Mouse (Mus musculus) heart, adult 2 months (tissue): ENCODE data around the gene Cep41.

ENCODE experiments used
- CTCF ChIP-seq: fragments of 200-600 bp; IDR thresholded peaks from 2 replicates; pipeline ENCODE4 v1.8.1; 2022; ENCODE audit warnings: antibody characterized with exemption, mild to moderate bottlenecking, moderate library complexity
- EP300 ChIP-seq: fragments of 200-500 bp; IDR thresholded peaks from 2 replicates; pipeline ENCODE4 v1.6.1; 2011; ENCODE audit warnings: low read depth, low read length, control low read depth; ENCODE audit not compliant: insufficient read depth
- POLR2A ChIP-seq: fragments of 200-500 bp; IDR thresholded peaks from 2 replicates; pipeline ENCODE4 v1.6.1; 2011; ENCODE audit warnings: mild to moderate bottlenecking, low read depth, low read length, control low read depth; ENCODE audit not compliant: insufficient read depth

DNA sequence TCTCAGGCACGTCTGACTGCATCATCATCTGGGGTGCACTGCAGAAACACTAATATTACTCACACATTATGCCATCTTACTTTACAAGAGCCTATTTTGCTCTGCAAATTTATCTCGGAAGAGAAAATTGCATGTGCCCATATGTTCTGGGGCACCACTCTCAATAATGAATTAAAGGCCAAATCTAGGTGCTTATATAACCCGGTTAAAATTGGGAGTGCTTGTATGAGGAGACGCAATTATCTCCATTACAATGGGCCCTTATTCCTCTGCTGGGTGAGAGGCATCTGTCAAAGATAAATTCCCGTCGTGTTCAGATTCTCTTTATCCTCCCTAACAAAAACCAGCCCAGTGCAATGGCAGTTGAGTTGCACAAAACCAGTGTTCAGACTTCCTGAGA, 28.8 kb downstream of the Cep41 start:
- TF ChIP-seq POLR2A, result no peak
- TF ChIP-seq CTCF, result no peak
- no peak for TF ChIP-seq EP300
